Mouse (Mus musculus) C2C12 (cell line): ENCODE data around the gene Pcsk5.

ENCODE experiments used
- CTCF ChIP-seq: IDR thresholded peaks from one replicate; pipeline ENCODE4 v1.5.1; 2011; ENCODE audit not compliant: control insufficient read depth, insufficient read depth, insufficient read length
- MAX ChIP-seq: IDR thresholded peaks from one replicate; pipeline ENCODE4 v1.6.1; 2011; ENCODE audit warnings: mild to moderate bottlenecking, control low read depth
- USF1 ChIP-seq: IDR thresholded peaks from one replicate; pipeline ENCODE4 v1.6.1; 2011; ENCODE audit warnings: low read depth, mild to moderate bottlenecking, control low read depth, moderate library complexity

DNA sequence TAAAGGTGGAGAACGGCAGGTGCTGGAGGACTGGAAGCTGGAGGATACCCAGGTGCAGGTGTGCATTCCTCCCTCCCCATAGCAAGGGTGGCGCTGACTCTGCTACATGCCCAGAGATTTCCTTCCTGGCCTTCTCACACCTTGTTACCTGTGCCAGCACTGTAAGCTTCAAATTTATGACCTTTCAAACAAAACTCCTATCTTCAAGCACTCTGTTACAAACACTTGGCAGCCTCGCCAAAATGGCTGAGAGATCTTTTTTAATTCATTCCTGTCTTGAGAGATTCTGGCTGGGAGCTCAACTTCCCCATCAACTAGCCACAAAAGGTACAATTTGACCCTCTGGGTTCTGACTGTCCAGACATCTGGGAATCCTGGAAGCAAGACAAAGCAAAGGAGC lies 50.7 kb downstream of the Pcsk5 start:
- TF ChIP-seq CTCF (no peak), MAX (no peak), USF1 (no peak)
